Mouse (Mus musculus): ENCODE data around the gene Adgrv1. TPM values are rescaled to one million over a fixed set of nuclear protein-coding genes. Genes with fewer than 3 reads are reported as not detected.

Adgrv1 gene
- polyA plus RNA-seq, 1 experiment: 11.3 TPM

- H3K9me3 ChIP-seq (replicated peaks; ENCODE audit: control insufficient read depth, insufficient read depth, low read length, poor library complexity, severe bottlenecking): no peaks in the 10 kb centered on the region
These were observed 106.3 kb downstream of the Adgrv1 start for GRCm38 (mm10) chr13:81526687-81527086.

GRCm38 (mm10) chr13:81510142-81510541, 122.8 kb downstream of the Adgrv1 start:
- H3K27me3 ChIP-seq (ENCODE audit: control insufficient read depth, insufficient read depth, low read length, poor library complexity, severe bottlenecking): no peaks in the 10 kb centered on the region
- no peaks in the 10 kb centered on the region for H3K36me3 ChIP-seq (ENCODE audit: control insufficient read depth, insufficient read depth, low read length, poor library complexity, severe bottlenecking)

More at GRCm38 (mm10) chr13:81526687-81527086, 106.3 kb downstream of the Adgrv1 start:
- Histone ChIP-seq H3K9ac (ENCODE audit: low read depth, poor library complexity, severe bottlenecking) (no peak overlapping the region), H3K36me3 (ENCODE audit: control insufficient read depth, insufficient read depth, low read length, poor library complexity, severe bottlenecking) (no peaks in the 10 kb centered on the region), H3K27me3 (ENCODE audit: control insufficient read depth, insufficient read depth, low read length, poor library complexity, severe bottlenecking) (no peaks in the 10 kb centered on the region), H3K4me1 (ENCODE audit: control insufficient read depth, insufficient read depth, low read length) (no peaks in the 10 kb centered on the region), H3K27ac (ENCODE audit: insufficient read depth, low read length) (no peak overlapping the region), H3K4me3 (ENCODE audit: low read depth, low read length) (no peak overlapping the region)
- TF ChIP-seq CTCF (IDR thresholded peaks at IDR 0.05; ENCODE audit: low read depth, low read length): no peak
- no peak for TF ChIP-seq POLR2A (IDR thresholded peaks at IDR 0.05; ENCODE audit: insufficient read depth, low read length)
- no peak for TF ChIP-seq EP300 (IDR thresholded peaks at IDR 0.05; ENCODE audit: insufficient read depth, low read depth, low read length)

GRCm38 (mm10) chr13:81497035-81497434, 135.9 kb downstream of the Adgrv1 start:
- H3K36me3 ChIP-seq (ENCODE audit: control insufficient read depth, insufficient read depth, low read length, poor library complexity, severe bottlenecking): no peaks in the 10 kb centered on the region
- H3K4me3 ChIP-seq (ENCODE audit: low read depth, low read length): no peak overlapping the region
- H3K9ac ChIP-seq (ENCODE audit: low read depth, poor library complexity, severe bottlenecking): no peak overlapping the region
- H3K9me3 ChIP-seq (replicated peaks; ENCODE audit: control insufficient read depth, insufficient read depth, low read length, poor library complexity, severe bottlenecking): no peaks in the 10 kb centered on the region
- H3K27ac ChIP-seq (ENCODE audit: insufficient read depth, low read length): no peak overlapping the region
- TF ChIP-seq CTCF (IDR thresholded peaks at IDR 0.05; ENCODE audit: low read depth, low read length) (no peak), EP300 (IDR thresholded peaks at IDR 0.05; ENCODE audit: insufficient read depth, low read depth, low read length) (no peak), POLR2A (IDR thresholded peaks at IDR 0.05; ENCODE audit: insufficient read depth, low read length) (no peak)
- no peaks in the 10 kb centered on the region for H3K4me1 ChIP-seq (ENCODE audit: control insufficient read depth, insufficient read depth, low read length)
- H3K27me3 ChIP-seq (ENCODE audit: control insufficient read depth, insufficient read depth, low read length, poor library complexity, severe bottlenecking): no peaks in the 10 kb centered on the region

More at GRCm38 (mm10) chr13:81510142-81510541, 122.8 kb downstream of the Adgrv1 start:
- H3K9me3 ChIP-seq (replicated peaks; ENCODE audit: control insufficient read depth, insufficient read depth, low read length, poor library complexity, severe bottlenecking): no peaks in the 10 kb centered on the region
- TF ChIP-seq POLR2A (IDR thresholded peaks at IDR 0.05; ENCODE audit: insufficient read depth, low read length): no peak
- TF ChIP-seq EP300 (IDR thresholded peaks at IDR 0.05; ENCODE audit: insufficient read depth, low read depth, low read length): no peak
- TF ChIP-seq CTCF (IDR thresholded peaks at IDR 0.05; ENCODE audit: low read depth, low read length): no peak
- H3K27ac ChIP-seq (ENCODE audit: insufficient read depth, low read length): no peak overlapping the region
- H3K9ac ChIP-seq (ENCODE audit: low read depth, poor library complexity, severe bottlenecking): no peak overlapping the region
- H3K4me3 ChIP-seq (ENCODE audit: low read depth, low read length): no peak overlapping the region
- no peaks in the 10 kb centered on the region for H3K4me1 ChIP-seq (ENCODE audit: control insufficient read depth, insufficient read depth, low read length)

GRCm38 (mm10) chr13:81491971-81492370, 141.0 kb downstream of the Adgrv1 start:
- H3K4me3 ChIP-seq (ENCODE audit: low read depth, low read length): no peak overlapping the region
- H3K9me3 ChIP-seq (replicated peaks; ENCODE audit: control insufficient read depth, insufficient read depth, low read length, poor library complexity, severe bottlenecking): no peaks in the 10 kb centered on the region
- H3K36me3 ChIP-seq (ENCODE audit: control insufficient read depth, insufficient read depth, low read length, poor library complexity, severe bottlenecking): no peaks in the 10 kb centered on the region
- H3K27ac ChIP-seq (ENCODE audit: insufficient read depth, low read length): no peak overlapping the region
- H3K4me1 ChIP-seq (ENCODE audit: control insufficient read depth, insufficient read depth, low read length): no peaks in the 10 kb centered on the region
- TF ChIP-seq CTCF (IDR thresholded peaks at IDR 0.05; ENCODE audit: low read depth, low read length): no peak
- TF ChIP-seq POLR2A (IDR thresholded peaks at IDR 0.05; ENCODE audit: insufficient read depth, low read length): no peak
- TF ChIP-seq EP300 (IDR thresholded peaks at IDR 0.05; ENCODE audit: insufficient read depth, low read depth, low read length): no peak
- H3K9ac ChIP-seq (ENCODE audit: low read depth, poor library complexity, severe bottlenecking): no peak overlapping the region
- H3K27me3 ChIP-seq (ENCODE audit: control insufficient read depth, insufficient read depth, low read length, poor library complexity, severe bottlenecking): no peaks in the 10 kb centered on the region

GRCm38 (mm10) chr13:81486980-81487379, 146.0 kb downstream of the Adgrv1 start:
- Histone ChIP-seq H3K27ac (ENCODE audit: insufficient read depth, low read length) (no peak overlapping the region), H3K9me3 (replicated peaks; ENCODE audit: control insufficient read depth, insufficient read depth, low read length, poor library complexity, severe bottlenecking) (no peaks in the 10 kb centered on the region), H3K36me3 (ENCODE audit: control insufficient read depth, insufficient read depth, low read length, poor library complexity, severe bottlenecking) (no peaks in the 10 kb centered on the region)

GRCm38 (mm10) chr13:81473750-81474149, 159.2 kb downstream of the Adgrv1 start:
- H3K9ac ChIP-seq (ENCODE audit: low read depth, poor library complexity, severe bottlenecking): no peak overlapping the region
- H3K27me3 ChIP-seq (ENCODE audit: control insufficient read depth, insufficient read depth, low read length, poor library complexity, severe bottlenecking): no peaks in the 10 kb centered on the region
- H3K4me3 ChIP-seq (ENCODE audit: low read depth, low read length): no peak overlapping the region
- no peak for TF ChIP-seq CTCF (IDR thresholded peaks at IDR 0.05; ENCODE audit: low read depth, low read length)
- no peak for TF ChIP-seq POLR2A (IDR thresholded peaks at IDR 0.05; ENCODE audit: insufficient read depth, low read length)
- TF ChIP-seq EP300 (IDR thresholded peaks at IDR 0.05; ENCODE audit: insufficient read depth, low read depth, low read length): no peak
- H3K36me3 ChIP-seq (ENCODE audit: control insufficient read depth, insufficient read depth, low read length, poor library complexity, severe bottlenecking): no peaks in the 10 kb centered on the region
- H3K9me3 ChIP-seq (replicated peaks; ENCODE audit: control insufficient read depth, insufficient read depth, low read length, poor library complexity, severe bottlenecking): no peaks in the 10 kb centered on the region; the same call in 1 of the 2 replicates
- no peaks in the 10 kb centered on the region for H3K4me1 ChIP-seq (ENCODE audit: control insufficient read depth, insufficient read depth, low read length)
- no peak overlapping the region for H3K27ac ChIP-seq (ENCODE audit: insufficient read depth, low read length)

More at GRCm38 (mm10) chr13:81486980-81487379, 146.0 kb downstream of the Adgrv1 start:
- no peak for TF ChIP-seq CTCF (IDR thresholded peaks at IDR 0.05; ENCODE audit: low read depth, low read length)
- no peak for TF ChIP-seq POLR2A (IDR thresholded peaks at IDR 0.05; ENCODE audit: insufficient read depth, low read length)
- TF ChIP-seq EP300 (IDR thresholded peaks at IDR 0.05; ENCODE audit: insufficient read depth, low read depth, low read length): no peak
- Histone ChIP-seq H3K4me3 (ENCODE audit: low read depth, low read length) (no peak overlapping the region), H3K4me1 (ENCODE audit: control insufficient read depth, insufficient read depth, low read length) (no peaks in the 10 kb centered on the region), H3K9ac (ENCODE audit: low read depth, poor library complexity, severe bottlenecking) (no peak overlapping the region), H3K27me3 (ENCODE audit: control insufficient read depth, insufficient read depth, low read length, poor library complexity, severe bottlenecking) (no peaks in the 10 kb centered on the region)

All from ES-Bruce4 (cell line).